Mouse (Mus musculus) heart, postnatal 0 days (tissue): Measurements from ENCODE around the gene Ccdc85b. TPM values are rescaled to one million over a fixed set of nuclear protein-coding genes. Genes with fewer than 3 reads are reported as not detected.

Experiments used
- ATAC-seq: fragments of 200-750 bp; cut with Nextera tagmentation; 2 replicates; pipeline ENCODE4 v1.8.0; 2017; ENCODE audit warnings: low read depth, moderate number of reproducible peaks, moderate library complexity; ENCODE audit not compliant: insufficient read depth
- DNase-seq: peaks from one replicate; pipeline ENCODE4 v3.0.0-alpha.2; 2016; ENCODE audit warnings: low spot score
- H3K27ac ChIP-seq: fragments of 300-500 bp; sonication (generic); 2 replicates; pipeline ENCODE4 v1.5.1; 2014; ENCODE audit warnings: low read depth, mild to moderate bottlenecking
- H3K27me3 ChIP-seq: fragments of 300-500 bp; sonication (generic); 2 replicates; pipeline ENCODE4 v1.6.1; 2014; ENCODE audit warnings: low read length, mixed read lengths; ENCODE audit not compliant: control insufficient read depth, insufficient read depth
- H3K36me3 ChIP-seq: fragments of 300-500 bp; sonication (generic); replicated peaks from 2 replicates; pipeline ENCODE4 v1.6.1; 2014; ENCODE audit warnings: low read length, mixed read lengths; ENCODE audit not compliant: control insufficient read depth, insufficient read depth
- H3K4me1 ChIP-seq: fragments of 300-500 bp; sonication (generic); 2 replicates; pipeline ENCODE4 v1.6.1; 2014; ENCODE audit warnings: antibody characterized with exemption; ENCODE audit not compliant: control insufficient read depth, insufficient read depth
- H3K4me2 ChIP-seq: fragments of 300-500 bp; sonication (generic); 2 replicates; pipeline ENCODE4 v1.6.1; 2014; ENCODE audit warnings: low read depth, mild to moderate bottlenecking, low read length, moderate library complexity
- H3K4me3 ChIP-seq: fragments of 300-500 bp; sonication (generic); 2 replicates; pipeline ENCODE4 v1.5.1; 2014; ENCODE audit warnings: low read depth, low read length
- H3K9ac ChIP-seq: fragments of 300-500 bp; sonication (generic); replicated peaks from 2 replicates; pipeline ENCODE4 v1.6.1; 2014; ENCODE audit warnings: low read depth, low read length, mixed read lengths
- H3K9me3 ChIP-seq: fragments of 300-500 bp; sonication (generic); replicated peaks from 2 replicates; pipeline ENCODE4 v1.6.1; 2016; ENCODE audit warnings: low read length; ENCODE audit not compliant: control insufficient read depth
- CTCF ChIP-seq: IDR thresholded peaks from 2 replicates; pipeline ENCODE4 v1.5.1; 2016; ENCODE audit warnings: antibody characterized with exemption, control low read depth, low read depth
- EP300 ChIP-seq: IDR thresholded peaks from 2 replicates; pipeline ENCODE4 v1.6.1; 2016; ENCODE audit warnings: antibody characterized with exemption, low read depth
- WGBS: fragments of 180-500 bp; shearing (Covaris S2); extraction: QIAGEN DNeasy Blood & Tissue Kit; methylation state at CpG from one replicate; pipeline ENCODE4 v1.1.7; 2014; 5-methylcytosine and 5-hydroxymethylcytosine counted together
- polyA plus RNA-seq: library from polyadenylated mRNA; unstranded; fragments of >200 nt; fragmentation: Nextera tagmentation; extraction: Ambion mirVana; gene quantifications from 2 replicates; pipeline ENCODE4 v1.2.1, GENCODE M21; 2015
- total RNA-seq: library from RNA; depleted of rRNA; stranded (reverse); fragments of >200 nt; gene quantifications from 2 replicates; pipeline ENCODE4 v1.2.3, GENCODE M21; 2014; ENCODE audit warnings: low replicate concordance

Gene Ccdc85b
- total and polyA plus RNA-seq, 2 experiments from 2014 or later: 9.2 to 10.6 TPM

GRCm38 (mm10) chr19:5444954-5445353, 12.7 kb downstream of the Ccdc85b start:
- H3K9me3 ChIP-seq: 0 out of 2 replicates have a peak, but pooled peaks cover 6% of the 10 kb centered on the region
- no peak for DNase-seq
- H3K27ac ChIP-seq: no peak overlapping the region
- no peak overlapping the region for H3K4me3 ChIP-seq
- 51% methylated on average over 7 of the region's 7 CpGs for WGBS
- H3K4me2 ChIP-seq: no peak overlapping the region
- no peak overlapping the region for H3K9ac ChIP-seq
- H3K27me3 ChIP-seq: peaks cover 30% of the 10 kb centered on the region
- no peak for TF ChIP-seq EP300
- H3K4me1 ChIP-seq: peaks cover 16% of the 10 kb centered on the region; the same call in 1 of the 2 replicates
- ATAC-seq: no peak
- no peaks in the 10 kb centered on the region for H3K36me3 ChIP-seq

- DNase-seq (no peak), ATAC-seq (no peak)
- Histone ChIP-seq H3K4me1 (peaks cover 16% of the 10 kb centered on the region; the same call in 1 of the 2 replicates), H3K9ac (no peak overlapping the region), H3K27ac (no peak overlapping the region), H3K27me3 (peaks cover 26% of the 10 kb centered on the region), H3K4me3 (no peak overlapping the region), H3K36me3 (no peaks in the 10 kb centered on the region), H3K9me3 (0 out of 2 replicates have a peak, but pooled peaks cover 8% of the 10 kb centered on the region), H3K4me2 (no peak overlapping the region)
- 55% methylated on average over 9 of the region's 9 CpGs for WGBS
- TF ChIP-seq CTCF (no peak), EP300 (no peak)
Observed at GRCm38 (mm10) chr19:5444371-5444908, 13.3 kb downstream of the Ccdc85b start.

DNA sequence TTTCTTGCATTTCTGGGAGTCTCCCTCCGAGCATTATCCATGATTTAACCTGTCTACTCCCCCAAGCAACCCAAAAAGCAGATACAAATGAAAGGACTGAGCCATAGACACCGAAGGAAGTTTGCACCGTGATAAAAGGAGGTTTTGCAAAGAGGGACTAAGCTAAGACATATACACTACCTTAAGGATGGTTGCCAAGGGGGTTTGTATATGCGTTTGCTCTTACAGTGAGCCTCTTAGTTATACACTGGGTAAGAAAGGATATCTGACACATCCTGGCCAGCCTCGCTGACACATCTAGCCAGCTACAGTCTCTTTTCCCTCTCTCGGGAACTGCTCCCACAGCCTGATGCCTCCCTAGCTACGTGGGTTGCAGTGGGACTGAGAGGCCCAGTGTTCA, 23.7 kb downstream of the Ccdc85b start:
- WGBS: 41% methylated on average over 7 of the region's 7 CpGs
- peak overlapping the region; percentile 73 for H3K4me2 ChIP-seq
- no peak overlapping the region for H3K9ac ChIP-seq
- peak overlapping the region; percentile 69; the same call in 1 of the 2 replicates for H3K27ac ChIP-seq
- peaks cover 9% of the 10 kb centered on the region for H3K4me1 ChIP-seq
- H3K36me3 ChIP-seq: no peaks in the 10 kb centered on the region
- TF ChIP-seq CTCF (no peak), EP300 (no peak)
- H3K4me3 ChIP-seq: no peak overlapping the region
- no peaks in the 10 kb centered on the region for H3K9me3 ChIP-seq
- DNase-seq (no peak), ATAC-seq (no peak)
- H3K27me3 ChIP-seq: no peaks in the 10 kb centered on the region

DNA sequence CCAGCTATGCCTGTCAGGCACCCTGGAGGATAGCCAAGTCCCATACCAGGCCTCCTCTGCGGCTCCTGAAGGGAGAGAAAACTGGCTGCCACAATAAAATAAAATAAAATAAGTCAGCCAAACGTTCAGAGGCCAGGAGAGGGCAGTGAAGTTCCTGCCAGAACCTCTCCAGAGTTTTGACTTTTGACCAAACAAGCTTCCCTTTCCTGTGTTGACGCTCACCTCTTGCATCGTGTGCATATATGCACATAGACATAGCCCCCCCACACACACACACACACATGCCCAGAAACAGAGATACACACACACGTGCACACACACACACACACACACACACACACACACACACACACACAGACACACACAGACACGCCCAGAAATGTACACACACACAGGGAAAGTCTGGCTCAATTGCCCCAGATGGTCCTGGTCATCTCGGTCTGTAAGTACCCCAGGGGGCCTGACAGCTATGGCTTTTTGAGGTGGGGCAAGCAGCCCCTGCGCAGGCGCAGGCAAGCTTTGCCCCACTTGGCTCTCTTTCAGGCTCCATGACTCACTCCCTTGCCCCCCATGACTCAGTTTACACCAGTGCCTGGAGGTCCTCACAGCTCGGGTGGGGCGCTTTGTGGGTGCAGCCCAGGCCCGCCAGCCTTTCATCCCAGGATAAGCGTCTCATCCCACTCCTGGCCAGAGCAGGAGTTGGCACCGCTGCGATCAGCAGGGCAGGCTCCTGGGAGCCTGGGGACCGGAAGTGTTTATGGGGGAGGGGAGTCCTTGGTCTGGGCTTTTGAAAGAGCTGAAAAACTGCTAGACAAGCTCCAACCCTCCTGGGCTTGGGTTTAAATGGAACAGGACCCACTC, 24.5 kb downstream of the Ccdc85b start:
- no peaks in the 10 kb centered on the region for H3K36me3 ChIP-seq
- peaks cover 9% of the 10 kb centered on the region for H3K4me1 ChIP-seq
- H3K4me3 ChIP-seq: peak overlapping the region; percentile 37
- H3K4me2 ChIP-seq: peak overlapping the region; percentile 73
- no peaks in the 10 kb centered on the region for H3K27me3 ChIP-seq
- TF ChIP-seq CTCF: peak; percentile 60
- no peak for TF ChIP-seq EP300
- DNase-seq (peak; percentile 85), ATAC-seq (peak; percentile 74)
- WGBS: 4% methylated on average over 16 of the region's 16 CpGs
- peak overlapping the region; percentile 69 for H3K27ac ChIP-seq
- peak overlapping the region; percentile 52 for H3K9ac ChIP-seq
- no peaks in the 10 kb centered on the region for H3K9me3 ChIP-seq

- peaks cover 9% of the 10 kb centered on the region for H3K4me1 ChIP-seq
- TF ChIP-seq CTCF (no peak), EP300 (no peak)
- H3K4me3 ChIP-seq: no peak overlapping the region
- DNase-seq (no peak), ATAC-seq (no peak)
- WGBS: 76% methylated on average over 4 of the region's 4 CpGs
- no peaks in the 10 kb centered on the region for H3K9me3 ChIP-seq
- H3K27me3 ChIP-seq: no peaks in the 10 kb centered on the region
- no peak overlapping the region for H3K27ac ChIP-seq
- peaks cover 4% of the 10 kb centered on the region; the same call in 1 of the 2 replicates for H3K36me3 ChIP-seq
- H3K4me2 ChIP-seq: no peak overlapping the region
- H3K9ac ChIP-seq: no peak overlapping the region
Observed at GRCm38 (mm10) chr19:5431911-5432464, 25.7 kb downstream of the Ccdc85b start.
